Mouse (Mus musculus): ENCODE data around the gene Sox13.

The Sox13 gene

GRCm38 (mm10) chr1:133400014-133400725, 24.0 kb downstream of the Sox13 start:
- DNase-seq (ENCODE audit: low read depth): no peak

- DNase-seq (ENCODE audit: low read depth): no peak
These were observed 26.5 kb downstream of the Sox13 start for GRCm38 (mm10) chr1:133397483-133398237.

- DNase-seq (ENCODE audit: low read depth): no peak
These were observed 27.1 kb downstream of the Sox13 start for GRCm38 (mm10) chr1:133397094-133397482.

GRCm38 (mm10) chr1:133396693-133397092, 27.5 kb downstream of the Sox13 start:
- DNase-seq (ENCODE audit: low read depth): no peak

- DNase-seq (ENCODE audit: low read depth): no peak
These were observed 29.5 kb downstream of the Sox13 start for GRCm38 (mm10) chr1:133394702-133395101.

- no peak for DNase-seq (ENCODE audit: low read depth)
These were observed 36.5 kb downstream of the Sox13 start for GRCm38 (mm10) chr1:133387539-133388268.

- no peak for DNase-seq (ENCODE audit: low read depth)
These were observed 38.0 kb downstream of the Sox13 start for GRCm38 (mm10) chr1:133386209-133386608.

- DNase-seq (ENCODE audit: low read depth): peak; percentile 13
These were observed 38.7 kb downstream of the Sox13 start for GRCm38 (mm10) chr1:133385506-133385905.

GRCm38 (mm10) chr1:133383157-133383783, 40.9 kb downstream of the Sox13 start:
- no peak for DNase-seq (ENCODE audit: low read depth)

GRCm38 (mm10) chr1:133382552-133383155, 41.5 kb downstream of the Sox13 start:
- no peak for DNase-seq (ENCODE audit: low read depth)

GRCm38 (mm10) chr1:133382008-133382407, 42.2 kb downstream of the Sox13 start:
- DNase-seq (ENCODE audit: low read depth): peak; percentile 15

- no peak for DNase-seq (ENCODE audit: low read depth)
These were observed 43.7 kb downstream of the Sox13 start for GRCm38 (mm10) chr1:133380347-133381065.

- no peak for DNase-seq (ENCODE audit: low read depth)
These were observed 44.2 kb downstream of the Sox13 start for GRCm38 (mm10) chr1:133379986-133380320.

GRCm38 (mm10) chr1:133379254-133379985, 44.8 kb downstream of the Sox13 start:
- DNase-seq (ENCODE audit: low read depth): no peak

- DNase-seq (ENCODE audit: low read depth): no peak
These were observed 46.6 kb downstream of the Sox13 start for GRCm38 (mm10) chr1:133377547-133377946.

GRCm38 (mm10) chr1:133375696-133376346, 48.4 kb downstream of the Sox13 start:
- DNase-seq (ENCODE audit: low read depth): no peak

GRCm38 (mm10) chr1:133372113-133372512, 52.1 kb downstream of the Sox13 start:
- no peak for DNase-seq (ENCODE audit: low read depth)

GRCm38 (mm10) chr1:133371431-133371830, 52.7 kb downstream of the Sox13 start:
- DNase-seq (ENCODE audit: low read depth): no peak

GRCm38 (mm10) chr1:133370352-133370751, 53.8 kb downstream of the Sox13 start:
- no peak for DNase-seq (ENCODE audit: low read depth)

- no peak for DNase-seq (ENCODE audit: low read depth)
These were observed 55.5 kb downstream of the Sox13 start for GRCm38 (mm10) chr1:133368644-133369043.
